Mouse (Mus musculus): ENCODE data around the gene Cd163. TPM values are rescaled to one million over a fixed set of nuclear protein-coding genes. Genes with fewer than 3 reads are reported as not detected.
A peak's percentile ranks its signal among the peaks of the same experiment; 100 is the strongest.

Gene Cd163
- 0.90 and 1.0 TPM in 2 replicates for polyA plus RNA-seq (2015; fragmentation: Nextera tagmentation; extraction: Ambion mirVana)

GRCm38 (mm10) chr6:124304356-124304755 is at the start of gene Cd163:
Gene Cd163, plus strand, starts transcription at chr6:124304656.
- Histone ChIP-seq H3K27me3 (ENCODE audit: insufficient read depth, low read length) (no peaks in the 10 kb centered on the region), H3K36me3 (replicated peaks; ENCODE audit: insufficient read depth, low read length) (no peaks in the 10 kb centered on the region), H3K27ac (ENCODE audit: low read depth) (no peak within 1 kb of the TSS), H3K4me2 (ENCODE audit: low read depth, low read length) (no peak within 1 kb of the TSS), H3K9me3 (ENCODE audit: low read length) (no peaks in the 10 kb centered on the region), H3K9ac (replicated peaks) (no peak within 1 kb of the TSS), H3K4me3 (ENCODE audit: low read depth, low read length) (no peak within 1 kb of the TSS), H3K4me1 (ENCODE audit: insufficient read depth) (no peaks in the 10 kb centered on the region)
- 79% methylated on average over 4 of the region's 4 CpGs for WGBS (ENCODE audit: insufficient replicate concordance)
- DNase-seq (no peak), ATAC-seq (no peak)
- TF ChIP-seq EP300 (IDR thresholded peaks at IDR 0.05; ENCODE audit: low read depth): no peak
- TF ChIP-seq CTCF (IDR thresholded peaks at IDR 0.05; ENCODE audit: low read depth): no peak

- Histone ChIP-seq H3K9me3 (ENCODE audit: low read length) (no peaks in the 10 kb centered on the region), H3K4me1 (ENCODE audit: insufficient read depth) (no peaks in the 10 kb centered on the region), H3K9ac (replicated peaks) (no peak overlapping the region), H3K4me3 (ENCODE audit: low read depth, low read length) (no peak overlapping the region), H3K36me3 (replicated peaks; ENCODE audit: insufficient read depth, low read length) (no peaks in the 10 kb centered on the region), H3K27me3 (ENCODE audit: insufficient read depth, low read length) (no peaks in the 10 kb centered on the region), H3K4me2 (ENCODE audit: low read depth, low read length) (no peak overlapping the region), H3K27ac (ENCODE audit: low read depth) (no peak overlapping the region)
- ATAC-seq: no peak
- DNase-seq: no peak
- TF ChIP-seq CTCF (IDR thresholded peaks at IDR 0.05; ENCODE audit: low read depth) (no peak), EP300 (IDR thresholded peaks at IDR 0.05; ENCODE audit: low read depth) (no peak)
- WGBS (ENCODE audit: insufficient replicate concordance): 71% methylated on average over 6 of the region's 6 CpGs
These were observed 48.6 kb upstream of the Cd163 start for GRCm38 (mm10) chr6:124255721-124256470.

- 34% methylated on average over 7 of the region's 14 CpGs for WGBS (ENCODE audit: insufficient replicate concordance)
- no peak overlapping the region for H3K9ac ChIP-seq (replicated peaks)
- H3K4me1 ChIP-seq (ENCODE audit: insufficient read depth): no peaks in the 10 kb centered on the region
- no peaks in the 10 kb centered on the region for H3K9me3 ChIP-seq (ENCODE audit: low read length)
- DNase-seq (peak; percentile 75), ATAC-seq (no peak)
- no peaks in the 10 kb centered on the region for H3K36me3 ChIP-seq (replicated peaks; ENCODE audit: insufficient read depth, low read length)
- no peak overlapping the region for H3K27ac ChIP-seq (ENCODE audit: low read depth)
- peak; percentile 80 for TF ChIP-seq CTCF (IDR thresholded peaks at IDR 0.05; ENCODE audit: low read depth)
- TF ChIP-seq EP300 (IDR thresholded peaks at IDR 0.05; ENCODE audit: low read depth): no peak
- no peaks in the 10 kb centered on the region for H3K27me3 ChIP-seq (ENCODE audit: insufficient read depth, low read length)
- no peak overlapping the region for H3K4me2 ChIP-seq (ENCODE audit: low read depth, low read length)
- no peak overlapping the region for H3K4me3 ChIP-seq (ENCODE audit: low read depth, low read length)
These were observed 44.1 kb upstream of the Cd163 start for GRCm38 (mm10) chr6:124260198-124260931.

GRCm38 (mm10) chr6:124262696-124263095 is 41.8 kb upstream of the Cd163 start:
- H3K4me2 ChIP-seq (ENCODE audit: low read depth, low read length): no peak overlapping the region
- H3K27me3 ChIP-seq (ENCODE audit: insufficient read depth, low read length): no peaks in the 10 kb centered on the region
- peak; percentile 85 for TF ChIP-seq CTCF (IDR thresholded peaks at IDR 0.05; ENCODE audit: low read depth)
- TF ChIP-seq EP300 (IDR thresholded peaks at IDR 0.05; ENCODE audit: low read depth): no peak

GRCm38 (mm10) chr6:124273231-124273880 is 31.1 kb upstream of the Cd163 start:
- Histone ChIP-seq H3K4me2 (ENCODE audit: low read depth, low read length) (peak overlapping the region; percentile 35; the same call in 1 of the 2 replicates), H3K4me3 (ENCODE audit: low read depth, low read length) (no peak overlapping the region), H3K9ac (replicated peaks) (no peak overlapping the region), H3K36me3 (replicated peaks; ENCODE audit: insufficient read depth, low read length) (no peaks in the 10 kb centered on the region), H3K27me3 (ENCODE audit: insufficient read depth, low read length) (no peaks in the 10 kb centered on the region), H3K9me3 (ENCODE audit: low read length) (no peaks in the 10 kb centered on the region), H3K27ac (ENCODE audit: low read depth) (peak overlapping the region; percentile 55), H3K4me1 (ENCODE audit: insufficient read depth) (no peaks in the 10 kb centered on the region)
- DNase-seq (peak; percentile 21), ATAC-seq (peak; percentile 93)
- TF ChIP-seq EP300 (IDR thresholded peaks at IDR 0.05; ENCODE audit: low read depth): no peak
- WGBS (ENCODE audit: insufficient replicate concordance): 31% methylated on average over 5 of the region's 5 CpGs

More at GRCm38 (mm10) chr6:124262696-124263095, 41.8 kb upstream of the Cd163 start:
- 1% methylated on average over 3 of the region's 3 CpGs for WGBS (ENCODE audit: insufficient replicate concordance)
- Histone ChIP-seq H3K4me3 (ENCODE audit: low read depth, low read length) (no peak overlapping the region), H3K27ac (ENCODE audit: low read depth) (no peak overlapping the region), H3K4me1 (ENCODE audit: insufficient read depth) (no peaks in the 10 kb centered on the region), H3K9me3 (ENCODE audit: low read length) (no peaks in the 10 kb centered on the region), H3K9ac (replicated peaks) (no peak overlapping the region), H3K36me3 (replicated peaks; ENCODE audit: insufficient read depth, low read length) (no peaks in the 10 kb centered on the region)
- ATAC-seq (peak; percentile 66), DNase-seq (peak; percentile 81)

- no peak overlapping the region for H3K4me2 ChIP-seq (ENCODE audit: low read depth, low read length)
- no peak overlapping the region; the same call in 1 of the 2 replicates for H3K27ac ChIP-seq (ENCODE audit: low read depth)
- TF ChIP-seq CTCF (IDR thresholded peaks at IDR 0.05; ENCODE audit: low read depth) (no peak), EP300 (IDR thresholded peaks at IDR 0.05; ENCODE audit: low read depth) (no peak)
- DNase-seq (no peak), ATAC-seq (no peak)
- 70% methylated on average over 5 of the region's 5 CpGs for WGBS (ENCODE audit: insufficient replicate concordance)
- H3K4me3 ChIP-seq (ENCODE audit: low read depth, low read length): no peak overlapping the region
- H3K4me1 ChIP-seq (ENCODE audit: insufficient read depth): no peaks in the 10 kb centered on the region
- no peaks in the 10 kb centered on the region for H3K9me3 ChIP-seq (ENCODE audit: low read length)
- no peak overlapping the region for H3K9ac ChIP-seq (replicated peaks)
- no peaks in the 10 kb centered on the region for H3K36me3 ChIP-seq (replicated peaks; ENCODE audit: insufficient read depth, low read length)
- no peaks in the 10 kb centered on the region for H3K27me3 ChIP-seq (ENCODE audit: insufficient read depth, low read length)
These were observed 26.8 kb upstream of the Cd163 start for GRCm38 (mm10) chr6:124277641-124278040.

Data from liver, postnatal 0 days (tissue).